Mouse (Mus musculus) neural tube, embryonic 15.5 days (tissue): ENCODE measurements at regions not wholly inside any gene's neighbourhood (a gene's known extent, or its start where the extent isn't known, plus 50 kb on each side); places are given as distances from the start of the nearest gene placed in this dataset.

Experiments
- ATAC-seq: fragments of 200-750 bp; cut with Nextera tagmentation; 2 replicates; pipeline ENCODE4 v1.8.0; 2017; ENCODE audit warnings: mild to moderate bottlenecking, moderate TSS enrichment, moderate library complexity; ENCODE audit not compliant: low FRiP score
- H3K27ac ChIP-seq: fragments of 300-500 bp; sonication (generic); replicated peaks from 2 replicates; pipeline ENCODE4 v1.5.1; 2015; ENCODE audit warnings: mild to moderate bottlenecking, inconsistent platforms
- H3K27me3 ChIP-seq: fragments of 300-500 bp; sonication (generic); replicated peaks from 2 replicates; pipeline ENCODE4 v1.6.1; 2015; ENCODE audit warnings: inconsistent platforms
- H3K36me3 ChIP-seq: fragments of 300-500 bp; sonication (generic); 2 replicates; pipeline ENCODE4 v1.6.1; 2015; ENCODE audit warnings: inconsistent platforms
- H3K4me1 ChIP-seq: fragments of 300-500 bp; sonication (generic); 2 replicates; pipeline ENCODE4 v1.6.1; 2015; ENCODE audit warnings: inconsistent platforms
- H3K4me2 ChIP-seq: fragments of 300-500 bp; sonication (generic); 2 replicates; pipeline ENCODE4 v1.6.1; 2015; ENCODE audit warnings: inconsistent platforms, mild to moderate bottlenecking, moderate library complexity
- H3K4me3 ChIP-seq: fragments of 300-500 bp; sonication (generic); replicated peaks from 2 replicates; pipeline ENCODE4 v1.5.1; 2015; ENCODE audit warnings: mild to moderate bottlenecking, inconsistent platforms
- H3K9ac ChIP-seq: fragments of 300-500 bp; sonication (generic); replicated peaks from 2 replicates; pipeline ENCODE4 v1.6.1; 2015; ENCODE audit warnings: mild to moderate bottlenecking, inconsistent platforms
- H3K9me3 ChIP-seq: fragments of 300-500 bp; sonication (generic); replicated peaks from 2 replicates; pipeline ENCODE4 v1.6.1; 2016; ENCODE audit warnings: inconsistent platforms
- WGBS: fragments of 180-500 bp; shearing (Covaris S2); methylation state at CpG from one replicate; pipeline ENCODE4 v1.1.7; 2015; ENCODE audit warnings: mixed read lengths; 5-methylcytosine and 5-hydroxymethylcytosine counted together

DNA sequence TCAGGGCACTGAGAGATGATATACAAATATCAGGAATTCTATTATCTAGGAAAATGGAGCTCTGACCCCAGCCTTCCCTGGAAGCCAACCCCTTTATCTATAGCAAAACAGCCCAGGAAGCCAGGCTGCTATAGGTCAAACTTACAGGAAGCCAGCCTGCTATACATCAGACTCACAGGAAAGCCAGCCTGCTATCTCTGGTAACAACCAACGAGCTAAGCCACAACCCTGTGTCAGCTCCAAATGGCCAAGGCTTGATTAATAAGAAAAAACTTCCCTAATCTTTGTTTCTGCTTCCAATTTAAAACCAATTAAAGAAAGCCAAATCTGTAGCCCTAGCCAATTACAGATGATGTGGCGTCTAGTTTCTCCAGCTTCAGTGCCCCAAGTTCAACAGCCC, 114.4 kb upstream of the Tab2 start:
- WGBS: 75% methylated on average over 2 of the region's 2 CpGs

GRCm38 (mm10) chr10:8066926-8067325, 110.9 kb upstream of the Tab2 start:
- 74% methylated on average over 3 of the region's 3 CpGs for WGBS
- no peak overlapping the region for H3K27ac ChIP-seq
- no peak overlapping the region for H3K4me3 ChIP-seq
- H3K4me1 ChIP-seq: no peaks in the 10 kb centered on the region
- no peaks in the 10 kb centered on the region for H3K36me3 ChIP-seq
- ATAC-seq: no peak
- no peak overlapping the region for H3K4me2 ChIP-seq
- no peak overlapping the region for H3K9ac ChIP-seq
- no peaks in the 10 kb centered on the region for H3K27me3 ChIP-seq
- H3K9me3 ChIP-seq: no peaks in the 10 kb centered on the region

More for the DNA sequence above, 114.4 kb upstream of the Tab2 start:
- Histone ChIP-seq H3K27me3 (no peaks in the 10 kb centered on the region), H3K4me1 (no peaks in the 10 kb centered on the region), H3K4me2 (no peak overlapping the region), H3K9me3 (no peaks in the 10 kb centered on the region), H3K4me3 (no peak overlapping the region), H3K27ac (no peak overlapping the region), H3K36me3 (no peaks in the 10 kb centered on the region), H3K9ac (no peak overlapping the region)
- no peak for ATAC-seq

DNA sequence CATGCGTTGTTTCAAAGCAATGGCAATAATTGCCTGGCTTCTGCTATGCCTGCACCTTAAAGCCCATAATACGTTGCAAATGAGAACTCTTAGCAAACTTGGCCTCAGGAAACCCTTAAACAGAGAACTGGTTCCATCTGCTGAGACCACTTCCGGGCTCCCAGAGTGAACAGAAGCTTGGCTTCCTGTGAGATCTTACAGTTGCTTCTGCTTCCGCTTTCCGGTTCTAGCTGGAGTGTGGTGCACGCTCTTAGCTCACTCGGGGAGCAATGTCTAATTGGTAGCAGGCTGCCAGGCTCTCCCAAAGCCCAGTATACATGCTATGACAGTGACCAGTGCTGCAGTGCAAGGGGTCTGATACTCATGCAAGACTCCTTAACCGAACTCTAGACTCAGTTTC, 109.7 kb upstream of the Tab2 start:
- no peaks in the 10 kb centered on the region for H3K9me3 ChIP-seq
- no peak overlapping the region for H3K4me3 ChIP-seq
- no peak overlapping the region for H3K4me2 ChIP-seq
- WGBS: 86% methylated on average over 8 of the region's 8 CpGs
- no peaks in the 10 kb centered on the region for H3K4me1 ChIP-seq
- no peak overlapping the region for H3K9ac ChIP-seq
- H3K27ac ChIP-seq: no peak overlapping the region
- no peak for ATAC-seq
- no peaks in the 10 kb centered on the region for H3K36me3 ChIP-seq
- no peaks in the 10 kb centered on the region for H3K27me3 ChIP-seq

DNA sequence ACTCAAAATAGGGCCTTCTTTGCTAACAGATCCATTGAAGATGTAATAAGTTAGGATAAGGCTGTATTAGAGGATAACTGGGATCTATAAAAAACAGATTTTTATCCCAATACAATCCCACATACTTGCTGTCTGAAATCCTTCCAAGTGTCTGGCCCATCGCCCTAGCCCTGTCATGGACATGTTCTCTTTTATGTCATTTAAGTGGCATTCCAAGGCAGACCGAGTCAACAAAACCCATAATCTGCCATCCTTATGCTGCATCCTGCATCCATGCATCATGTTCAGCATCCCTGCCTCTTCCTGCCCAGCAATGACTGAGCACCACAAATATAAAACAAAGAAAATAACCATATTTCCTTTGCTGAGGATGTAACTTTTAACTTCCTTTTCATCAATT, 108.3 kb upstream of the Tab2 start:
- H3K4me1 ChIP-seq: no peaks in the 10 kb centered on the region
- no peak for ATAC-seq
- WGBS: 85% methylated on average over 2 of the region's 2 CpGs
- no peaks in the 10 kb centered on the region for H3K9me3 ChIP-seq
- H3K27me3 ChIP-seq: no peaks in the 10 kb centered on the region
- no peak overlapping the region for H3K4me2 ChIP-seq
- no peak overlapping the region for H3K27ac ChIP-seq
- H3K9ac ChIP-seq: no peak overlapping the region
- no peaks in the 10 kb centered on the region for H3K36me3 ChIP-seq
- H3K4me3 ChIP-seq: no peak overlapping the region

- no peaks in the 10 kb centered on the region for H3K36me3 ChIP-seq
- peak; percentile 91 for ATAC-seq
- no peak overlapping the region for H3K4me3 ChIP-seq
- H3K9me3 ChIP-seq: no peaks in the 10 kb centered on the region
- H3K4me2 ChIP-seq: no peak overlapping the region
- H3K4me1 ChIP-seq: no peaks in the 10 kb centered on the region
- H3K27me3 ChIP-seq: no peaks in the 10 kb centered on the region
- no peak overlapping the region for H3K27ac ChIP-seq
- no peak overlapping the region for H3K9ac ChIP-seq
- 53% methylated on average over 5 of the region's 5 CpGs for WGBS
These were observed 107.5 kb upstream of the Tab2 start for GRCm38 (mm10) chr10:8063458-8064090.

DNA sequence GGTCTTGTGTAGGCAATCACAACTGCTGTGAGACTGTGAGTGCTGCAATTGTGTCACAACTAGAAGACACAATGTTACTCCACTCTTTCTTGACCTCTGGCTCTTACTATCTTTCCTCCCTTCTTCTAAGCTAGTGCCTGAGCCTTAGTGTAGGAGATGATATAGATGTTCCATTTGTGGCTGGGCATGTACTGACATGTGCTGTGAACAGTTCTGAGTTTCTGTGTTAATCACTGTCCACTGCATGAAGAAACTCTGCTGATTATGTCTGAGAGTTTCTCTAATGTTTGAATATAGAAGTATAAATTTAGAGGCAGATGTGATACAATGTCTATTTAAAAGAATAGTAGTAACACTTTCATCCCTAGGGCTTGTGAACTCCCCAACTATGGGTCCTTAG, 105.0 kb upstream of the Tab2 start:
- no peak overlapping the region for H3K27ac ChIP-seq
- no peak overlapping the region for H3K4me2 ChIP-seq
- no peaks in the 10 kb centered on the region for H3K4me1 ChIP-seq
- no peaks in the 10 kb centered on the region for H3K9me3 ChIP-seq
- no peak overlapping the region for H3K4me3 ChIP-seq
- no peak overlapping the region for H3K9ac ChIP-seq
- no peaks in the 10 kb centered on the region for H3K36me3 ChIP-seq
- H3K27me3 ChIP-seq: no peaks in the 10 kb centered on the region
- ATAC-seq: no peak

DNA sequence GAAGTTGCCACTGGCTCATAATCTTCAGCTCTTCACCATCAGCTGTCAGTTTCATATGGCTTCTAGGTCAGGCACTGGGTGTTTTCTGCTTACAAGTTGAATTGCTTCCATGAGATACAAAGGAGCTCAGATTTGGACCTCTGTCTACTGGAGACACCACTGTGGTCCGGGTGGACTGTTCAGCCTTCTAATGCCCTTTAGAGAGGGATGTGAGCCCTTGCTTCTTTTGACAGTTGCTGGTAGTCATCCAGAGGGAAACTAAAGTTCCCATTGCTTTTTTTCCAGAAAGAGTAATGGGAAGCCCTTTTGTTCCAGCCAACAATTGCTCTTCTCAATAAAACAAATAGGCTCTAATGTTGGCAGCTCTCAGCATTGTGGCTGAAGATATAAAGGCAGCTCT, 103.7 kb upstream of the Tab2 start:
- WGBS: 46% methylated on average over 1 of the region's 1 CpGs
- Histone ChIP-seq H3K9ac (no peak overlapping the region), H3K27ac (no peak overlapping the region), H3K27me3 (no peaks in the 10 kb centered on the region), H3K4me1 (no peaks in the 10 kb centered on the region), H3K4me3 (no peak overlapping the region), H3K4me2 (no peak overlapping the region), H3K36me3 (no peaks in the 10 kb centered on the region), H3K9me3 (no peaks in the 10 kb centered on the region)
- no peak for ATAC-seq

DNA sequence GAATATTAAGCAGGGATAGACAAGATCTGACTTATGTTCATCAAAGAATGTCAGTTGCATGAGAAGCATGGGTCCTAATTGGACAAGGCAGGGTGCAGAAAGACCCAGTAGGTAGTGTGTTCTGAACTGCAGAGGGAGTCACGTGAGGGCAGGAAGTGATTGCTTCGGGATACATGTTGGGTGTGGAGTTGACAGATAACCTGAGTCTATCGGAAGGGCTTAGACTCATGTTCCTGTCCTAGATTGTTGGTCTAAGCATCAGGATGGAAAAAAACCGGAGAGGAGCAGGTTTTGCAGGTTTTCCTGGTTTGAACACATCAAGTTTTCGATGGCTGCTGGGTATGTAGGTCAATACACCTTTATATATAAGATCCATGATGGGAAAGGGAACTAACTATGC, 101.8 kb upstream of the Tab2 start:
- WGBS: 87% methylated on average over 5 of the region's 5 CpGs

GRCm38 (mm10) chr10:8055293-8055692, 99.3 kb upstream of the Tab2 start:
- H3K36me3 ChIP-seq: no peaks in the 10 kb centered on the region
- no peak for ATAC-seq
- no peak overlapping the region for H3K9ac ChIP-seq
- H3K4me1 ChIP-seq: no peaks in the 10 kb centered on the region
- H3K9me3 ChIP-seq: no peaks in the 10 kb centered on the region
- H3K4me3 ChIP-seq: no peak overlapping the region
- 82% methylated on average over 6 of the region's 6 CpGs for WGBS
- H3K4me2 ChIP-seq: no peak overlapping the region
- no peaks in the 10 kb centered on the region for H3K27me3 ChIP-seq
- no peak overlapping the region for H3K27ac ChIP-seq

More for the DNA sequence above, 101.8 kb upstream of the Tab2 start:
- Histone ChIP-seq H3K4me2 (no peak overlapping the region), H3K4me3 (no peak overlapping the region), H3K36me3 (no peaks in the 10 kb centered on the region), H3K9ac (no peak overlapping the region), H3K4me1 (no peaks in the 10 kb centered on the region), H3K9me3 (no peaks in the 10 kb centered on the region), H3K27ac (no peak overlapping the region), H3K27me3 (no peaks in the 10 kb centered on the region)
- no peak for ATAC-seq

DNA sequence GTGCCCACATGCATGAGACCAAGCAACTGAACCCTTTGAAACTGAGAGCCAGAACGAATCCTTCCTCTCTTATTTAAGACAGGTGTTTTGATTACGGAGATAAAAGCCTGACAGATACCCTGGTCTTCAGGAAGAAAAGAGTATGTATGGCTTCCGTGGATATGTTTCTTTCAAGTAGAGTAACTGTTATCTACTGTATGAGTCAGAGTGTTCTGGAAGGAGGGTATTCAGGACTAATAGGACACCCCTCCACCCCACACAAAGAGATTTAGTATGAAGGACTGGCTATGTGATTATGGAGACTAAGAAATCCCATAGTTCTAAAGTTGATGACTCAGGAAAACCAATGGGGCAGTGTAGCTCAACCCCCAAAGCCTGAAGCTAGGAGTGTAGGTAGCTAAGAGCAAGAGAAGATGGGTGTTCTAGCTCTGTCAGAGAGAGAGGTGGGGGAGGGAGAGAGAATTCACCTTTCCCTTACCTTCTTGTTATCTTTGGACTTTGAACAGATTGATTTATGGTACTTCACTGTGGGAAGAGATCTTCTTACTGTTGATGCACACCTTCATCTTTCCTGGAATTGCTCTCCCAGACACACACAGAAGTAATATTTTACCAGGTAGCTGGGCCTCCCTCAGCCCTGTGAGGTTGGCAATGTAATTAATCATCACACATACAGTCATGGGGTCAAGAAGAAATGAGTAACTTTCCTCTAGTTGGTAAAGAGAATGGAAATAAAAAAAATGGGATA, 87.6 kb upstream of the Tab2 start:
- WGBS: 93% methylated on average over 3 of the region's 3 CpGs
- no peak for ATAC-seq
- Histone ChIP-seq H3K27ac (no peak overlapping the region), H3K27me3 (no peaks in the 10 kb centered on the region), H3K36me3 (no peaks in the 10 kb centered on the region), H3K4me3 (no peak overlapping the region), H3K4me2 (no peak overlapping the region), H3K4me1 (no peaks in the 10 kb centered on the region), H3K9ac (no peak overlapping the region), H3K9me3 (no peaks in the 10 kb centered on the region)

DNA sequence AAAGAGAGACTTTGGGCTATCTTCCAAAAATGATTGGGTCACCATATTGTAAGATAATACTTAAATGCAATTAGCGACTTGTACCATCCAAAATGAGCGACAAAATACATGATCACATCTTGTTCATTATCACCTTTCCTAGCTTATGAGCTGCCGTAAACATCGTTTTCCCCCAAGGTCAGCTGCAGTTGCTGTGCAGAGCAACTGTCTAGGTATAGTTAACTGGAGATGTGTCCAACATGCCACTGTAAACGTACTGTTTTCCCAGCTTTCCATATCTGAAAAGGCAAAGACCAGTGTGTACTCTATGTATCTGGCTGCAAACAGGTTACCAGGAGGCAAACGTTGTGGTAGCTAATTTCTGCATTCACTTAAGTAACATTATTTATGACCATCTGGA, 86.3 kb upstream of the Tab2 start:
- no peak for ATAC-seq

GRCm38 (mm10) chr10:8041790-8042189, 85.8 kb upstream of the Tab2 start:
- Histone ChIP-seq H3K27me3 (no peaks in the 10 kb centered on the region), H3K36me3 (no peaks in the 10 kb centered on the region), H3K4me3 (no peak overlapping the region), H3K4me2 (no peak overlapping the region), H3K27ac (no peak overlapping the region), H3K9ac (no peak overlapping the region), H3K4me1 (peaks cover 14% of the 10 kb centered on the region), H3K9me3 (no peaks in the 10 kb centered on the region)
- ATAC-seq: no peak
- 82% methylated on average over 8 of the region's 8 CpGs for WGBS

More for the DNA sequence above, 86.3 kb upstream of the Tab2 start:
- WGBS: 88% methylated on average over 6 of the region's 6 CpGs
- H3K27me3 ChIP-seq: no peaks in the 10 kb centered on the region
- H3K9me3 ChIP-seq: no peaks in the 10 kb centered on the region
- H3K9ac ChIP-seq: no peak overlapping the region
- H3K4me1 ChIP-seq: peaks cover 11% of the 10 kb centered on the region
- H3K36me3 ChIP-seq: no peaks in the 10 kb centered on the region
- no peak overlapping the region for H3K27ac ChIP-seq
- H3K4me3 ChIP-seq: no peak overlapping the region
- no peak overlapping the region for H3K4me2 ChIP-seq
